Mouse (Mus musculus) forebrain, postnatal 0 days (tissue): Measurements from ENCODE around the gene Cbx6. TPM values are rescaled to one million over a fixed set of nuclear protein-coding genes. Genes with fewer than 3 reads are reported as not detected.
A peak's percentile ranks its signal among the peaks of the same experiment; 100 is the strongest.

Experiments used
- ATAC-seq: fragments of 200-750 bp; cut with Nextera tagmentation; 2 replicates; pipeline ENCODE4 v1.8.0; 2017; ENCODE audit warnings: mild to moderate bottlenecking, moderate library complexity
- DNase-seq: peaks from one replicate; pipeline ENCODE4 v3.0.0-alpha.2; 2015
- H3K27ac ChIP-seq: fragments of 300-500 bp; sonication (generic); 2 replicates; pipeline ENCODE4 v1.5.1; 2014; ENCODE audit warnings: low read depth, mild to moderate bottlenecking, antibody characterized with exemption, low read length, moderate library complexity, mixed read lengths
- H3K27me3 ChIP-seq: fragments of 300-500 bp; sonication (generic); 2 replicates; pipeline ENCODE4 v1.6.1; 2014; ENCODE audit warnings: mild to moderate bottlenecking, low read length, mixed read lengths; ENCODE audit not compliant: insufficient read depth
- H3K36me3 ChIP-seq: fragments of 300-500 bp; sonication (generic); 2 replicates; pipeline ENCODE4 v1.6.1; 2014; ENCODE audit warnings: mild to moderate bottlenecking, moderate library complexity; ENCODE audit not compliant: insufficient read depth
- H3K4me1 ChIP-seq: fragments of 300-500 bp; sonication (generic); 2 replicates; pipeline ENCODE4 v1.6.1; 2014; ENCODE audit warnings: antibody characterized with exemption; ENCODE audit not compliant: insufficient read depth
- H3K4me2 ChIP-seq: fragments of 300-500 bp; sonication (generic); 2 replicates; pipeline ENCODE4 v1.6.1; 2014; ENCODE audit warnings: low read depth, mild to moderate bottlenecking, moderate library complexity
- H3K4me3 ChIP-seq: fragments of 300-500 bp; sonication (generic); 2 replicates; pipeline ENCODE4 v1.5.1; 2014; ENCODE audit warnings: low read depth, low read length, mixed read lengths
- H3K9ac ChIP-seq: fragments of 300-500 bp; sonication (generic); 2 replicates; pipeline ENCODE4 v1.6.1; 2014; ENCODE audit warnings: mild to moderate bottlenecking
- H3K9me3 ChIP-seq: fragments of 300-500 bp; sonication (generic); 2 replicates; pipeline ENCODE4 v1.6.1; 2016; ENCODE audit warnings: low read length
- CTCF ChIP-seq: sonication (generic); IDR thresholded peaks from 2 replicates; pipeline ENCODE4 v1.5.1; 2016; ENCODE audit warnings: antibody characterized with exemption, control low read depth, low read depth
- WGBS: fragments of 180-500 bp; shearing (Covaris S2); extraction: QIAGEN DNeasy Blood & Tissue Kit; methylation state at CpG from one replicate; pipeline ENCODE4 v1.1.7; 2014; 5-methylcytosine and 5-hydroxymethylcytosine counted together
- polyA plus RNA-seq: library from polyadenylated mRNA; unstranded; fragments of >200 nt; fragmentation: Nextera tagmentation; extraction: Ambion mirVana; gene quantifications from 2 replicates; pipeline ENCODE4 v1.2.1, GENCODE M21; 2015
- total RNA-seq: library from RNA; depleted of rRNA; stranded (reverse); fragments of >200 nt; gene quantifications from 2 replicates; pipeline ENCODE4 v1.2.3, GENCODE M21; 2014

The Cbx6 gene
- total and polyA plus RNA-seq, 2 experiments from 2014 or later = 53.8 to 86.8 TPM

DNA sequence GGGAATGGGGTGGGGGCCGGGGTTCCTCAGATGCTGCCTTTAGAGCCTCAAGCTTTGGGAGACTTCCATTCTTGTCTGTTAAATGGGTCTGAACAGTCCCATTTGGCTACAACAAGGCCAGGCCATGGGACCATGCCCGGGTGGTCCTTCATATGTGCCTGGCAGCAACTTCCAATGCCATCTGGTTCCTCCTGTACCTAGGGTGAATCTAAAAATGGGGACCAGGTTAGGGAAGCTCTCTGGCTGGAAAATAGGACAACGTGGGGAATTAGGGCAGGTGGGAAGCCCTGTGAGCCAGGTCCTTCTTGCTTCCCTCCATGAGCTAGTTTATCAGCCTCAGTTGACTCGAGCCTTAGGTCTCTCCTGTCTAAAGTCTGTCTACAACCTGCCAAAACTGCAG lies 23.5 kb downstream of the Cbx6 start:
- TF ChIP-seq CTCF = no peak
- ATAC-seq (no peak), DNase-seq (no peak)
- Histone ChIP-seq H3K4me1 (no peaks in the 10 kb centered on the region), H3K4me2 (no peak overlapping the region), H3K36me3 (no peaks in the 10 kb centered on the region), H3K4me3 (no peak overlapping the region), H3K9ac (no peak overlapping the region), H3K9me3 (no peaks in the 10 kb centered on the region), H3K27ac (no peak overlapping the region), H3K27me3 (peaks cover 9% of the 10 kb centered on the region)
- 72% methylated on average over 4 of the region's 4 CpGs for WGBS

DNA sequence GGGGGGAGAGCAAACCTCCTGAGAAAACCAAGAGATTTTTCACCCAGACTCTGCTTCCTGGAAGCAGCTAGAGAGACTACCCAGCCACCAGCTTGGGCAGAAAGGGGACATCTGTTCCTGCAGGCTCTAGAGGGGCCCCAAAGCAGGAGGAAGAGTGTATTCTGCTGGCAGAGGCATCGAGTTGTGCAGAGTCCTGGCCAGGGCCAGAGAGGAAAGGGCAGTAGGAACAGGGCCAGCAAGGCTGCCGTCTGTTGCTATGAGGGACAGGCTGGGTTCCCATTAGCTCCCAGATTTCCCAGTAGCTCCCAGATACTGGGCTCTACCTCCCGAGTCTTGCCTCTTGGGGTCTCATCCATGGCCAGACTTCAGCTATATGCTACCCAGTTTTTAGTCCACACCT lies 24.4 kb downstream of the Cbx6 start:
- no peak for ATAC-seq
- no peak for DNase-seq
- Histone ChIP-seq H3K4me3 (no peak overlapping the region), H3K4me1 (no peaks in the 10 kb centered on the region), H3K9ac (no peak overlapping the region), H3K9me3 (no peaks in the 10 kb centered on the region), H3K27me3 (peaks cover 15% of the 10 kb centered on the region), H3K27ac (no peak overlapping the region), H3K36me3 (no peaks in the 10 kb centered on the region), H3K4me2 (no peak overlapping the region)
- 68% methylated on average over 3 of the region's 3 CpGs for WGBS
- no peak for TF ChIP-seq CTCF

DNA sequence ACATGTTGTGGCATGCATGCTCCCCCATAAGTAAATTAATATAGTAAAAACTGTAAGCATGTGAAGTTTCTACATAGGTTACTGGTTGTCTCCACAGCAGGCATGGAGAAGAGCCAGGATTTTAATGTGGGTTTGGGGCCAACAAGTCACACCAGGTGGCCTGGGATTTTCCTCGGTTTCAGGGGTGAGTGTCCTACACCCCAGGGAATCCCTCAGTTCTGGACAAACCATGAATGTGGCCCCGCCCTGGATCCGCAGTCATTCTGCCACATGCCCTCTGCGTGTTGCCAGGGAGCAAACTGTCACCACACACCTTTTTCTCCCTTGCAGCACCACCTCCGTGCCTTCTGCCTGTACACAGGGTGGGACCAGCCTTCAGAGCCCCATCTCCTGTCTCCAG lies 25.8 kb downstream of the Cbx6 start:
- no peak for TF ChIP-seq CTCF
- WGBS = 56% methylated on average over 5 of the region's 5 CpGs
- no peak overlapping the region for H3K4me3 ChIP-seq
- H3K36me3 ChIP-seq = no peaks in the 10 kb centered on the region
- ATAC-seq (no peak), DNase-seq (no peak)
- no peaks in the 10 kb centered on the region for H3K4me1 ChIP-seq
- H3K27ac ChIP-seq = no peak overlapping the region
- no peaks in the 10 kb centered on the region for H3K9me3 ChIP-seq
- H3K4me2 ChIP-seq = no peak overlapping the region
- no peak overlapping the region for H3K9ac ChIP-seq
- peaks cover 15% of the 10 kb centered on the region for H3K27me3 ChIP-seq

DNA sequence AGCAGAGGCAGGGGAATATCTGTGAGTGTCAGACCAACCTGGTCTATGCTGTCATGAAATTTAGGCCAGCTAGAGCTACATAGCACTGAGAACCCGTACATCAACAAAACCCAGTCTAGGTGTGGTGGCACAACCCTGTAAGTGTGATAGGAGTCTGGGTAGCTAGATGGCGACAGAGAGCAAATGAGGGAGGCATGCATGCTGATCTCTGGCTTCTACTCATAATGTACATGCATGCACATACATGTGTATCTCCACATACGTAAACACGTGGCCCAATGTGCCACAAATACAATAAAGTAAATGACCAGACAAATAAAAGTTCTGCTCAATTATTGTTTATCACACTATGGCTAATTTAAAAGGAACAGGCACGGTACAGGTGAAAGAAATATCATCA lies 26.4 kb downstream of the Cbx6 start:
- DNase-seq = peak; percentile 74
- ATAC-seq = 0 out of 2 replicates have a peak, but pooled peaks have one; percentile 21
- Histone ChIP-seq H3K27ac (no peak overlapping the region), H3K9ac (no peak overlapping the region), H3K4me2 (no peak overlapping the region), H3K27me3 (peaks cover 15% of the 10 kb centered on the region), H3K36me3 (no peaks in the 10 kb centered on the region), H3K4me3 (no peak overlapping the region), H3K4me1 (no peaks in the 10 kb centered on the region; the same call in 1 of the 2 replicates), H3K9me3 (no peaks in the 10 kb centered on the region)
- peak; percentile 90 for TF ChIP-seq CTCF
- WGBS = 32% methylated on average over 5 of the region's 5 CpGs

DNA sequence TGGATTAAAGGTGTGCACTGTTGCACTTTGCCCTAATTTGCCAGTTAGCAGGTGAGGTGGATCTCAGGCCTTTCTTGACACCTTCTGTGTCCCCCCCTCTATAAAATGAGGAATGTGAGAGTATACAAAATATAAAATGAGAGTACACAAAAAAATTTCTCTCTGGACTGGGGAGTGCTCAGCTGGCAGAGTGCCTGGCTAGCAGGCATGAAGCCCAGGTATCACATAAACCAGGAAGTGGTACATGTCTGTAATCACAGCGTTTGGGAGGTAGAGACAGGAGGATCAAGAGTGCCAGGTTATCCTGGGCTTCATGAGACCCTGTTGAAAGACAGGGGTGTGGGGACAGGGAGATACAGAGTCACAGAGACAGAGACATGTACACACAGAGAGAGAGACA lies 27.4 kb downstream of the Cbx6 start:
- no peaks in the 10 kb centered on the region for H3K36me3 ChIP-seq
- H3K9me3 ChIP-seq = no peaks in the 10 kb centered on the region
- H3K27me3 ChIP-seq = peaks cover 19% of the 10 kb centered on the region
- no peaks in the 10 kb centered on the region; the same call in 1 of the 2 replicates for H3K4me1 ChIP-seq
- H3K4me3 ChIP-seq = no peak overlapping the region
- no peak for ATAC-seq
- TF ChIP-seq CTCF = no peak
- H3K4me2 ChIP-seq = no peak overlapping the region
- no peak for DNase-seq
- 39% methylated on average over 1 of the region's 1 CpGs for WGBS
- H3K9ac ChIP-seq = no peak overlapping the region
- no peak overlapping the region for H3K27ac ChIP-seq

DNA sequence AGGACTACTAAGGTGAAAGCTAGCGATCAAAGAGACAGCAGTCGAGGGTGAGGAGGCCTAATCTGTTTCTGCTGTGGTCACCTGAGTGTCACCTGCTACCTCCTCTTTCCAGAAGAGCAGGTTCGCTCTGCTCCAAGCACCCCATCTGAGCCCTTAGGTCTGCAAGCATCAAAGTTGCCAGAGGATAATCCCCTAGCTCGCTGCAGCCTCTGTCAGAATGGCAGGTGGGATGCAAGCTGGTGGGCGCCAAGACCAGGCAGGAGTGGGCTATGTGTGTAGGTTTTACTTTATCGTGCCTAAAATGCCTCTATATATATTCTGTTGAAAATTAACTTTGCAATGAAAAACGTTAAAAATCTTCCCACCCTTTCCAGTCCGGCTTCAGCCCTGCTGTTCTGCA lies 29.2 kb downstream of the Cbx6 start:
- Histone ChIP-seq H3K9ac (peak overlapping the region; percentile 70), H3K27me3 (peaks cover 19% of the 10 kb centered on the region), H3K9me3 (no peaks in the 10 kb centered on the region), H3K36me3 (no peaks in the 10 kb centered on the region), H3K27ac (peak overlapping the region; percentile 78), H3K4me3 (peak overlapping the region; percentile 63), H3K4me2 (peak overlapping the region; percentile 86), H3K4me1 (no peaks in the 10 kb centered on the region; the same call in 1 of the 2 replicates)
- ATAC-seq (no peak), DNase-seq (no peak)
- no peak for TF ChIP-seq CTCF
- WGBS = 24% methylated on average over 8 of the region's 8 CpGs

DNA sequence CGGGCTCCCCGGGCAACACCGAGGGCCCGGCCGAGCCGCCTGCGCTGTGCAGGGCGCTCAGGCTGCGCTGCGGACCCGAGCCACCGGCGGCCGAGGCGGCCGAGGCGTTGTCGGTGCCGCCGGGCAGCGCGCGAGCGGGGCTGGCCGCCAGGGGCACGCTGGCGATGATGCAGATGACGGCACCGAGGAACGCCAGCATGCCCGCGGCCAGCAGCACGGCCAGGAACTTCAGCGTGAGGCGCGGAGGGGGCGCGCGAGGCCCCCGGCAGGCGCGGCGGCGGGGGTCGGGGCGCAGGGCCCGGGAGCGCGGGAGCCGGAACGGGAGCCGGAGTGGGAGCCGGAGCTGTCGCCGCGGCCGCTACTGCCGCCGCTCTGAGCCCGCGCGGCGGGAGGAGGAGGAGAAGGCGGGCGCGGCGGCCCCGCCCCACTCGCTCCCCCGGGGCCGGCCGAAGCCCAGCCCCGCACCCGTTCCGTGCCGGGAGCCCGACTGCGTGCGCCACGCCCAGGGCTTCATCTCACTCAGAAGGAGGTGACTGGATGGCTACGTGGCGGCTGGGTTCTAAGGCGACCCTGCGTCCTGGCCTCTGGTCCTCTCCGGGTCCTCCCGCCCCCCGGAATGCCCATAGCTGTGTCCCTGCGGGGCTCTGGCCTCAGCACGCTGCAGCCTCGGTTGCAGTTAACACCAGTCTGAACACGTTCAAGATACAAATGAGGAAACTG lies 30.0 kb downstream of the Cbx6 start, which contains the start of gene Nptxr:
Nptxr (minus strand) TSS at position 415 of the 720 bp plus-strand sequence.
- Histone ChIP-seq H3K9ac (peak within 1 kb of the TSS; percentile 70), H3K4me1 (no peaks in the 10 kb centered on the region; the same call in 1 of the 2 replicates), H3K36me3 (no peaks in the 10 kb centered on the region), H3K4me3 (peak within 1 kb of the TSS; percentile 63), H3K9me3 (no peaks in the 10 kb centered on the region), H3K27ac (peak within 1 kb of the TSS; percentile 78), H3K4me2 (peak within 1 kb of the TSS; percentile 86), H3K27me3 (peaks cover 19% of the 10 kb centered on the region)
- WGBS = 2% methylated on average over 69 of the region's 91 CpGs
- ATAC-seq (peak; percentile 79), DNase-seq (peak; percentile 75)
- TF ChIP-seq CTCF = no peak; the same call in 1 of the 2 replicates
